Mouse (Mus musculus) olfactory bulb, adult 2 months (tissue): ENCODE measurements around the gene Mybbp1a.

Source experiments
- CTCF ChIP-seq: fragments of 200-500 bp; IDR thresholded peaks from 2 replicates; pipeline ENCODE4 v1.5.1; 2012; ENCODE audit warnings: low read depth, mild to moderate bottlenecking, low read length, moderate library complexity; ENCODE audit not compliant: insufficient read depth
- POLR2A ChIP-seq: fragments of 200-500 bp; IDR thresholded peaks from 2 replicates; pipeline ENCODE4 v1.6.1; 2012; ENCODE audit warnings: mild to moderate bottlenecking, low read depth, low read length, moderate library complexity; ENCODE audit not compliant: insufficient read depth

- TF ChIP-seq CTCF (no peak), POLR2A (no peak)
These were observed 39.1 kb upstream of the Mybbp1a start for GRCm38 (mm10) chr11:72402017-72402416.
